Mouse (Mus musculus) MEL (cell line): ENCODE results near the gene Mia.

ENCODE experiments used
- BHLHE40 ChIP-seq: IDR thresholded peaks from 2 replicates; pipeline ENCODE4 v1.6.1; 2012; ENCODE audit warnings: low read depth, mild to moderate bottlenecking, inconsistent platforms, low read length, improper control_type of control experiment, borderline replicate concordance
- CTCF ChIP-seq, 3 experiments: IDR thresholded peaks in 2 of 3; conservative IDR thresholded peaks in 1 of 3; 2 replicates each; pipeline ENCODE4 v1.5.1; 2011 to 2012; ENCODE audit warnings: low read length in 3 of 3, low read depth in 2 of 3, mild to moderate bottlenecking in 2 of 3, improper control_type of control experiment in 1 of 3, inconsistent platforms in 1 of 3, mixed read lengths in 1 of 3, moderate library complexity in 1 of 3; ENCODE audit not compliant: control insufficient read depth in 1 of 3, insufficient read depth in 1 of 3, poor library complexity in 1 of 3, severe bottlenecking in 1 of 3
- MAX ChIP-seq: IDR thresholded peaks from 2 replicates; pipeline ENCODE4 v1.6.1; 2011; ENCODE audit warnings: low read length, improper control_type of control experiment
- USF2 ChIP-seq, 2 experiments: IDR thresholded peaks; 2 replicates each; pipeline ENCODE4 v1.6.1; 2011 to 2012; ENCODE audit warnings: improper control_type of control experiment in 2 of 2, low read length in 2 of 2, borderline replicate concordance in 1 of 2, inconsistent platforms in 1 of 2, low read depth in 1 of 2, mild to moderate bottlenecking in 1 of 2; ENCODE audit not compliant: insufficient read depth in 1 of 2
- ZNF384 ChIP-seq: IDR thresholded peaks from 2 replicates; pipeline ENCODE4 v1.6.1; 2012; ENCODE audit warnings: low read depth, mild to moderate bottlenecking, inconsistent platforms, low read length, improper control_type of control experiment

- no peak for TF ChIP-seq BHLHE40
- no peak for TF ChIP-seq USF2 (IDR thresholded peaks at IDR 0.05; ENCODE audit: borderline replicate concordance in 1 of 2, insufficient read depth in 1 of 2, low read depth in 1 of 2, low read length in 2 of 2)
- no peak for TF ChIP-seq ZNF384
- no peak for TF ChIP-seq CTCF (IDR thresholded peaks at IDR 0.05 in 2 of 3, conservative IDR thresholded peaks at IDR 0.05 in 1 of 3; ENCODE audit: control insufficient read depth in 1 of 3, insufficient read depth in 1 of 3, low read depth in 2 of 3, low read length in 3 of 3, poor library complexity in 1 of 3, severe bottlenecking in 1 of 3)
- no peak for TF ChIP-seq MAX
These were observed 18.0 kb downstream of the Mia start for GRCm38 (mm10) chr7:27162780-27163449.
